ENCODE assay signal across 8 mouse cellular contexts in the genomic region with DNA sequence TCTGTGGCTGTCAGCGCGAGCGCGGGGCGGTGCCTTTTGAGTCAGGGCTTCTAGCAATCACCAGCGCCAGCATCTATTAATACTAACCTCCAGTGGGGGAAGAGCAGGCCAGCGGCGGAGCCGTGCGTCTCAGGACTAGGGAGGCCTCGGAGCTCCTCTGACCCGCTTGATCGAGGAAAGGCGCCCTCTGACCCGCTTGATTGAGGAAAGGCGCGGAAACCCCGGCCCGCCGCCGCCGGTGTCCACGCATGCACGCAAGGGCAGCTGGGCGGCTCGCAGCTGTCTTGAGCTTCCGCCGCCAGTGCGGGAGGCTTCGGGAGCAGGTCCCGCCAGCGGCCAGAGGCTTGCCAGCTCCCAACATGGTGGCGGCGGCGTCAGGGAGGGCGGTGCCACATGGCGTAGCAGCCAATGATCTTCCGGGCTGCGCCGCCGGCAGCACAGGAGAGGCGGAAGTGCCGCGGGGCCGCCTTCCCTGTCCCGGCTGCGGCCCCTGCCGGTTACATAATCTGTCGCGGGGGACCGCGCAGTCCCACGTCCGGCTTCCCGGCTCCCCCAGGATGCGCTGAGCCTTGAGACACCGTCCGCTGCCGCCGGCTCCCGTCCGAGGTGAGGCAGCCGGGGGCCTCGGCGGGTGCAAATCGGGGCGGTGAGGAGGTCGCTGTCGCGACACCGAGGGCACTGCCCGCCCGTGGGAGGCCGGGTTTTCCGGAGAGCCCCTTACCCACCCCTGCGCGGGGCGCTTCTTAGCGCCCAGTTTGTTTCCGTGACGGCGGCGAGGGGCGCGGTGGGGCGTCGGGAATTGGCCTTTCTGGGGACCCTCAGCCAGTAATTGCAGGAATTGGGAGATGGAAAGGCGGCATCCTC. TPM values are rescaled to one million over a fixed set of nuclear protein-coding genes. Genes with fewer than 3 reads are reported as not detected.
DNase-seq lines count a peak whose midpoint lies in the region; ATAC-seq and TF ChIP-seq lines count a peak whose summit lies in the region.

A gene (minus strand): TSS at position 361 of the 864 bp plus-strand sequence.
A gene (plus strand): TSS at position 448 of the 864 bp plus-strand sequence.

- peak; percentile 99 for ATAC-seq in heart, embryonic 11.5 days (replicated peaks; ENCODE audit: insufficient number of reproducible peaks, low FRiP score, low TSS enrichment)
- peak; percentile 99 for ATAC-seq in kidney, embryonic 16.5 days (ENCODE audit: low FRiP score, low TSS enrichment)

- H3K27me3 ChIP-seq in heart, embryonic 11.5 days (ENCODE audit: control insufficient read depth, insufficient read depth, low read length) = no peaks in the 10 kb centered on the region
- H3K27me3 ChIP-seq in kidney, embryonic 16.5 days (ENCODE audit: insufficient read depth, low read length) = no peaks in the 10 kb centered on the region
- H3K27me3 ChIP-seq in liver, adult 2 months (ENCODE audit: control insufficient read depth, insufficient read depth, low read length) = no peaks in the 10 kb centered on the region
- no peaks in the 10 kb centered on the region for H3K27me3 ChIP-seq in myocyte (ENCODE audit: control insufficient read depth, insufficient read depth, insufficient read length)
- no peaks in the 10 kb centered on the region for H3K27me3 ChIP-seq in splenic B cell, adult 2 months (ENCODE audit: control insufficient read depth, insufficient read depth, low read length, poor library complexity, severe bottlenecking)

- peak; percentile 97 for DNase-seq in A20 (ENCODE audit: low read depth, low spot score)
- peak; percentile 84 for DNase-seq in liver, adult 2 months (ENCODE audit: extremely low read depth, low read depth, low spot score)
- peak; percentile 94 for DNase-seq in splenic B cell, adult 2 months (ENCODE audit: low read depth, low spot score)

- H3K36me3 ChIP-seq in heart, embryonic 11.5 days (ENCODE audit: control insufficient read depth, insufficient read depth, low read length) = no peaks in the 10 kb centered on the region
- H3K36me3 ChIP-seq in kidney, embryonic 16.5 days (ENCODE audit: insufficient read depth, low read length) = 0 out of 2 replicates have a peak, but pooled peaks cover 3% of the 10 kb centered on the region
- H3K36me3 ChIP-seq in liver, adult 2 months (ENCODE audit: control insufficient read depth, insufficient read depth, low read length) = no peaks in the 10 kb centered on the region
- H3K36me3 ChIP-seq in myocyte (ENCODE audit: control insufficient read depth, insufficient read depth) = peaks cover 2% of the 10 kb centered on the region
- H3K36me3 ChIP-seq in splenic B cell, adult 2 months (ENCODE audit: control insufficient read depth, insufficient read depth, low read length, poor library complexity, severe bottlenecking) = no peaks in the 10 kb centered on the region

- H3K27ac ChIP-seq in bone marrow macrophage, adult 2 months (ENCODE audit: insufficient read depth, low read depth, low read length) = peak within 1 kb of the TSS; percentile 76
- peak within 1 kb of the TSS; percentile 76 for H3K27ac ChIP-seq in embryonic fibroblast, embryonic 13.5 days (ENCODE audit: insufficient read depth, low read length)
- H3K27ac ChIP-seq in heart, embryonic 11.5 days (ENCODE audit: low read depth, low read length) = peak within 1 kb of the TSS; percentile 89
- H3K27ac ChIP-seq in kidney, embryonic 16.5 days (ENCODE audit: low read length) = peak within 1 kb of the TSS; percentile 93
- peak within 1 kb of the TSS; percentile 99 for H3K27ac ChIP-seq in liver, adult 2 months (replicated peaks; ENCODE audit: insufficient read depth, low read depth, low read length)

- H3K79me2 ChIP-seq in liver, adult 2 months (ENCODE audit: control insufficient read depth, insufficient read depth, low read length) = peaks cover 34% of the 10 kb centered on the region
- H3K79me2 ChIP-seq in myocyte (ENCODE audit: control insufficient read depth, insufficient read depth) = peaks cover 55% of the 10 kb centered on the region

- H3K4me1 ChIP-seq in bone marrow macrophage, adult 2 months (ENCODE audit: control insufficient read depth, insufficient read depth, low read length) = peaks cover 23% of the 10 kb centered on the region
- H3K4me1 ChIP-seq in embryonic fibroblast, embryonic 13.5 days (ENCODE audit: control insufficient read depth, insufficient read depth, low read length) = peaks cover 4% of the 10 kb centered on the region
- H3K4me1 ChIP-seq in heart, embryonic 11.5 days (ENCODE audit: control insufficient read depth, insufficient read depth, low read length) = peaks cover 10% of the 10 kb centered on the region; the same call in 1 of the 2 replicates
- peaks cover 12% of the 10 kb centered on the region for H3K4me1 ChIP-seq in kidney, embryonic 16.5 days (ENCODE audit: insufficient read depth, low read length)
- peaks cover 16% of the 10 kb centered on the region for H3K4me1 ChIP-seq in liver, adult 2 months (ENCODE audit: control insufficient read depth, insufficient read depth, low read length)

- H3K9ac ChIP-seq in heart, embryonic 11.5 days (ENCODE audit: low read depth, low read length) = peak within 1 kb of the TSS; percentile 91
- H3K9ac ChIP-seq in kidney, embryonic 16.5 days (replicated peaks; ENCODE audit: low read length) = peak within 1 kb of the TSS; percentile 91
- peak within 1 kb of the TSS; percentile 99 for H3K9ac ChIP-seq in liver, adult 2 months (ENCODE audit: low read depth, low read length)

- H3K4me3 ChIP-seq in bone marrow macrophage, adult 2 months (ENCODE audit: insufficient read depth, low read length) = peak within 1 kb of the TSS; percentile 86
- peak within 1 kb of the TSS; percentile 94 for H3K4me3 ChIP-seq in embryonic fibroblast, embryonic 13.5 days (ENCODE audit: insufficient read depth, low read length)
- peak within 1 kb of the TSS; percentile 97 for H3K4me3 ChIP-seq in heart, embryonic 11.5 days (ENCODE audit: low read depth, low read length)
- peak within 1 kb of the TSS; percentile 72 for H3K4me3 ChIP-seq in kidney, embryonic 16.5 days (ENCODE audit: low read length)
- peak within 1 kb of the TSS; percentile 97 for H3K4me3 ChIP-seq in liver, adult 2 months (ENCODE audit: insufficient read depth, low read depth, low read length)
- peak within 1 kb of the TSS; percentile 75 for H3K4me3 ChIP-seq in myocyte

- TF ChIP-seq CTCF in bone marrow macrophage, adult 2 months (IDR thresholded peaks at IDR 0.05; ENCODE audit: low read depth, low read length) = no peak
- no peak for TF ChIP-seq CTCF in embryonic fibroblast, embryonic 13.5 days (IDR thresholded peaks at IDR 0.05; ENCODE audit: borderline replicate concordance, insufficient read depth, low read length)
- no peak for TF ChIP-seq CTCF in liver, adult 2 months (IDR thresholded peaks at IDR 0.05; ENCODE audit: low read depth, low read length)

- peak within 1 kb of the TSS; percentile 66 for H3ac ChIP-seq in myocyte (ENCODE audit: control insufficient read depth, insufficient read length)

- no peak for TF ChIP-seq POLR2A in bone marrow macrophage, adult 2 months (IDR thresholded peaks at IDR 0.05; ENCODE audit: borderline replicate concordance, low read depth, low read length)
- TF ChIP-seq POLR2A in embryonic fibroblast, embryonic 13.5 days (IDR thresholded peaks at IDR 0.05; ENCODE audit: low read depth, low read length) = peak; percentile 43; the same call in 1 of the 2 replicates
- peak; percentile 39; the same call in 1 of the 2 replicates for TF ChIP-seq POLR2A in liver, adult 2 months (IDR thresholded peaks at IDR 0.05; ENCODE audit: extremely low read depth, insufficient read depth, low read length)
- peak; percentile 59 for TF ChIP-seq POLR2A in myocyte (IDR thresholded peaks at IDR 0.05; ENCODE audit: insufficient read length, low read depth)

- WGBS in heart, embryonic 11.5 days (ENCODE audit: insufficient replicate concordance) = under 1% methylated on average over 88 of the region's 88 CpGs
- WGBS in kidney, embryonic 16.5 days = under 1% methylated on average over 86 of the region's 88 CpGs
- under 1% methylated on average over 87 of the region's 88 CpGs for WGBS in liver, adult 2 months

- H3K4me2 ChIP-seq in heart, embryonic 11.5 days = peak within 1 kb of the TSS; percentile 82
- H3K4me2 ChIP-seq in kidney, embryonic 16.5 days (replicated peaks; ENCODE audit: low read depth, low read length) = peak within 1 kb of the TSS; percentile 72
- H3K4me2 ChIP-seq in myocyte (ENCODE audit: low read depth) = peak within 1 kb of the TSS; percentile 87

- H3K9me3 ChIP-seq in heart, embryonic 11.5 days (replicated peaks; ENCODE audit: control insufficient read depth, low read length) = no peaks in the 10 kb centered on the region
- H3K9me3 ChIP-seq in kidney, embryonic 16.5 days (ENCODE audit: low read length) = no peaks in the 10 kb centered on the region

TF ChIP-seq in myocyte, 11 proteins besides CTCF, POLR2A, EP300 and RAD21 (continues in another document):
- TF ChIP-seq MYOG (IDR thresholded peaks at IDR 0.05; ENCODE audit: control insufficient read depth in 1 of 3, insufficient read depth in 1 of 3, insufficient read length in 2 of 3, low read depth in 2 of 3) (peak in 2 of 3 experiments; percentile 89 to 92), REST (IDR thresholded peaks at IDR 0.05; ENCODE audit: insufficient read depth, insufficient read length) (no peak), MYOD1 (IDR thresholded peaks at IDR 0.05; ENCODE audit: control insufficient read depth in 1 of 3, insufficient read length in 2 of 3, low read depth in 2 of 3) (peak in 2 of 3 experiments; percentile 72 to 82), POLR2AphosphoS2 (IDR thresholded peaks at IDR 0.05; ENCODE audit: insufficient read length, low read depth) (peak; percentile 32), SRF (IDR thresholded peaks at IDR 0.05; ENCODE audit: control insufficient read depth, insufficient read length, low read depth) (peak; percentile 70)

RNA-seq across cellular contexts. Expression of the first gene that starts in this region (rescaled TPM):
- polyA plus RNA-seq in bone marrow macrophage, adult 2 months (2012; ENCODE audit: insufficient read depth, insufficient read length, missing spikeins) = 7.6 and 9.9 TPM in 2 replicates
- polyA plus RNA-seq in embryonic fibroblast, embryonic 13.5 days (2011; ENCODE audit: insufficient read length, low read depth, missing spikeins) = 9.8 TPM in 2 replicates
- 5.5 and 6.4 TPM in 2 replicates for polyA plus RNA-seq in heart, embryonic 11.5 days (2014; fragmentation: Nextera tagmentation; extraction: Ambion mirVana)
- polyA plus RNA-seq in kidney, embryonic 16.5 days (2015; fragmentation: Nextera tagmentation; extraction: Ambion mirVana) = 5.7 and 6.7 TPM in 2 replicates
- 8.5 and 10.1 TPM in 2 replicates for total RNA-seq in liver, adult 2 months (2014; rRNA removed)
- 1.6 and 2.1 TPM in 2 replicates for polyA plus RNA-seq in liver, adult 2 months (2012; rRNA removed)
- polyA plus RNA-seq in myocyte (2012; fragmentation: generic; extraction: Trizol) = 1.7 TPM

RNA-seq across cellular contexts. Expression of the second gene that starts in this region (rescaled TPM):
- 1.0 TPM in 1 of 2 replicates, not detected in the other for polyA plus RNA-seq in bone marrow macrophage, adult 2 months (2012; ENCODE audit: insufficient read depth, insufficient read length, missing spikeins)
- not detected in 2 replicates for polyA plus RNA-seq in embryonic fibroblast, embryonic 13.5 days (2011; ENCODE audit: insufficient read length, low read depth, missing spikeins)
- 0.92 and 2.2 TPM in 2 replicates for polyA plus RNA-seq in heart, embryonic 11.5 days (2014; fragmentation: Nextera tagmentation; extraction: Ambion mirVana)
- 1.1 and 1.3 TPM in 2 replicates for polyA plus RNA-seq in kidney, embryonic 16.5 days (2015; fragmentation: Nextera tagmentation; extraction: Ambion mirVana)
- 0.40 and 0.46 TPM in 2 replicates for total RNA-seq in liver, adult 2 months (2014; rRNA removed)
- 0.13 and 0.19 TPM in 2 replicates for polyA plus RNA-seq in liver, adult 2 months (2012; rRNA removed)
- 0.18 TPM for polyA plus RNA-seq in myocyte (2012; fragmentation: generic; extraction: Trizol)

Comparison
In these comparisons a context has a peak if more than half of its experiments do, and no peak if none do; other contexts are left out.
1. Peak in every context shown above with its lines: DNase-seq, ATAC-seq, H3K4me3 ChIP-seq and H3K27ac ChIP-seq.